In the genomic region with DNA sequence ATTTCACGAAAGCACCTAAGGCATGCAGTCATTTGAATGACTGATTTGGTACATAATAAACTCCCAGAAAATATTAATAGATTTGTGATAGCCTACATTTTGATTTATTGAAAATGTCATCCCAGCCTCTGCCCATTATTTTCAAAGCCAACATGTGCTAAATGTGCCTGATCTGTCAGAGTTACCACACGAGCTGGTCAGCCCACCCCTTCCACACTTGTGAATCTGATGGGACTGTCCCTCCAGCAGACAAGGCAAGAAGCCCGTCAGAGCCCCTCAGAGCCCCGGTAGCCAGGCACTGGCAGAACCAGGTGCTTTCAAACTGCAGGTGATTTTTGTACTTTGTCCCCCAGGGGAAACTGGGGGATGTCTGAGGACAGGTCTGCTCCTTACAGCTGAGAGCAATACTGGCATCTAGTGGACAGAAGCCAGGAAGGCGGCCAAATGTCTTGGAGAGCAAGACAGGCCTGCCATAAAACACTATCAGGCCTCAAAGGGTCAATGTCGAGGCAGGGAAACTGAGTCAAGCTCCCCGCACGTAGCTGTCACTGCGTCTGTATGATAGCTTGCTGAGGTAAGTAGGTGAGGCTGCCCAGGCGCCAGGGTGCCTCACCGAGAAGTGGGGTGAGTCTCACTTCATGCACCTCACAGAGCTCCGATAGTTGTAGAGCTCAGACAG, we compare ENCODE assay signal across 9 mouse cellular contexts.
DNase-seq lines count a peak whose midpoint lies in the region; ATAC-seq lines count a peak whose summit lies in the region.
"Had no signal": no experiment of that assay in that cellular context is flagged by ENCODE, and none has a peak within 500 bp of the region (broad histone marks: within the 10 kb centered on the region; RNA-seq: fewer than 3 reads in every experiment).

No protein-coding gene starts in this region.

- 47% methylated on average over 12 of the region's 12 CpGs for WGBS in hindbrain, embryonic 14.5 days
- WGBS in limb, embryonic 11.5 days = 53% methylated on average over 12 of the region's 12 CpGs

- H3K9ac ChIP-seq in hindbrain, embryonic 14.5 days = no peak overlapping the region
- no peak overlapping the region for H3K9ac ChIP-seq in limb, embryonic 11.5 days (ENCODE audit: low read length)
- H3K9ac ChIP-seq: lung, embryonic 15.5 days had no signal

- peaks cover 10% of the 10 kb centered on the region; the same call in 1 of the 2 replicates for H3K4me1 ChIP-seq in hindbrain, embryonic 14.5 days (replicated peaks; ENCODE audit: control insufficient read depth, insufficient read depth, low read length)
- H3K4me1 ChIP-seq in limb, embryonic 11.5 days (ENCODE audit: control insufficient read depth, insufficient read depth, low read length) = no peaks in the 10 kb centered on the region
- H3K4me1 ChIP-seq: lung, embryonic 15.5 days had no signal

- H3K4me3 ChIP-seq in hindbrain, embryonic 14.5 days (replicated peaks; ENCODE audit: low read length) = no peak overlapping the region
- no peak overlapping the region for H3K4me3 ChIP-seq in limb, embryonic 11.5 days (ENCODE audit: low read depth, low read length)
- H3K4me3 ChIP-seq: lung, embryonic 15.5 days had no signal

- H3K27ac ChIP-seq in hindbrain, embryonic 14.5 days = 0 out of 2 replicates have a peak overlapping the region, but pooled peaks have one; percentile 20
- H3K27ac ChIP-seq in limb, embryonic 11.5 days (replicated peaks; ENCODE audit: low read depth, low read length) = no peak overlapping the region
- H3K27ac ChIP-seq: lung, embryonic 15.5 days had no signal

- no peaks in the 10 kb centered on the region for H3K36me3 ChIP-seq in hindbrain, embryonic 14.5 days (replicated peaks; ENCODE audit: control insufficient read depth, insufficient read depth)
- H3K36me3 ChIP-seq in limb, embryonic 11.5 days (ENCODE audit: control insufficient read depth, insufficient read depth, low read length) = no peaks in the 10 kb centered on the region
- H3K36me3 ChIP-seq: lung, embryonic 15.5 days had no signal

- H3K9me3 ChIP-seq in hindbrain, embryonic 14.5 days (ENCODE audit: control insufficient read depth, low read length) = no peaks in the 10 kb centered on the region
- H3K9me3 ChIP-seq in limb, embryonic 11.5 days (ENCODE audit: control insufficient read depth, low read length) = no peaks in the 10 kb centered on the region
- H3K9me3 ChIP-seq: lung, embryonic 15.5 days had no signal

- H3K4me2 ChIP-seq in hindbrain, embryonic 14.5 days (replicated peaks) = no peak overlapping the region
- no peak overlapping the region for H3K4me2 ChIP-seq in limb, embryonic 11.5 days (ENCODE audit: low read depth, severe bottlenecking)
- H3K4me2 ChIP-seq: lung, embryonic 15.5 days had no signal

- ATAC-seq in hindbrain, embryonic 14.5 days (ENCODE audit: low FRiP score) = peak; percentile 59; the same call in 1 of the 2 replicates
- ATAC-seq in limb, embryonic 11.5 days (ENCODE audit: insufficient number of reproducible peaks, low FRiP score, low TSS enrichment, low read depth) = no peak

- DNase-seq in adrenal gland, postnatal 14 days = peak; percentile 47
- no peak for DNase-seq in adrenal gland, postnatal 4 days (ENCODE audit: low spot score in 2 of 2)
- DNase-seq in 416B (ENCODE audit: low read depth) = peak; percentile 5
- peak; percentile 76 to 79 for DNase-seq in cerebellum, postnatal 14 days
- DNase-seq in hindbrain, embryonic 14.5 days (ENCODE audit: low spot score) = peak; percentile 74
- peak; percentile 61 for DNase-seq in limb, embryonic 11.5 days (ENCODE audit: low spot score)
- DNase-seq in gastrocnemius, postnatal 10 days = no peak
- DNase-seq in ovary, adult 18-20 months (ENCODE audit: low spot score) = no peak

- 0 out of 2 replicates have a peak, but pooled peaks cover 4% of the 10 kb centered on the region for H3K27me3 ChIP-seq in hindbrain, embryonic 14.5 days (ENCODE audit: control insufficient read depth, insufficient read depth, low read length)
- no peaks in the 10 kb centered on the region for H3K27me3 ChIP-seq in limb, embryonic 11.5 days (ENCODE audit: control insufficient read depth, insufficient read depth, low read length)

Comparison
In these comparisons a context has a peak if more than half of its experiments do, and no peak if none do; other contexts are left out.
1. DNase-seq: peak in adrenal gland, postnatal 14 days (single experiment), 416B (single experiment), cerebellum, postnatal 14 days (2 of 2), hindbrain, embryonic 14.5 days (single experiment) and limb, embryonic 11.5 days (single experiment); none in adrenal gland, postnatal 4 days (0 of 2), gastrocnemius, postnatal 10 days (single experiment) and ovary, adult 18-20 months (single experiment).